Mouse (Mus musculus) heart, embryonic 10.5 days (tissue): ENCODE data around the gene Nr0b1. TPM values are rescaled to one million over a fixed set of nuclear protein-coding genes. Genes with fewer than 3 reads are reported as not detected.

ENCODE experiments used
- DNase-seq: peaks from one replicate; pipeline ENCODE4 v3.0.0-alpha.2; 2017; ENCODE audit warnings: low spot score
- H3K27ac ChIP-seq: fragments of 300-500 bp; sonication (generic); 2 replicates; pipeline ENCODE4 v1.5.1; 2016; ENCODE audit warnings: mild to moderate bottlenecking
- H3K27me3 ChIP-seq: fragments of 300-500 bp; sonication (generic); 2 replicates; pipeline ENCODE4 v1.6.1; 2016; ENCODE audit warnings: mild to moderate bottlenecking; ENCODE audit not compliant: poor library complexity, insufficient read depth, severe bottlenecking
- H3K36me3 ChIP-seq: fragments of 300-500 bp; sonication (generic); 2 replicates; pipeline ENCODE4 v1.6.1; 2016; ENCODE audit warnings: mild to moderate bottlenecking, moderate library complexity
- H3K4me1 ChIP-seq: fragments of 300-500 bp; sonication (generic); 2 replicates; pipeline ENCODE4 v1.6.1; 2016; ENCODE audit warnings: mild to moderate bottlenecking
- H3K4me3 ChIP-seq: fragments of 300-500 bp; sonication (generic); 2 replicates; pipeline ENCODE4 v1.5.1; 2016; ENCODE audit warnings: mild to moderate bottlenecking, moderate library complexity
- H3K9me3 ChIP-seq: fragments of 300-500 bp; sonication (generic); 2 replicates; pipeline ENCODE4 v1.6.1; 2016; ENCODE audit warnings: mild to moderate bottlenecking, moderate library complexity
- WGBS: fragments of 180-500 bp; shearing (Covaris S2); methylation state at CpG from one replicate; pipeline ENCODE4 v1.1.7; 2016; 5-methylcytosine and 5-hydroxymethylcytosine counted together
- polyA plus RNA-seq: library from polyadenylated mRNA; unstranded; fragments of >200 nt; fragmentation: Nextera tagmentation; extraction: Ambion mirVana; gene quantifications from 2 replicates; pipeline ENCODE4 v1.2.1, GENCODE M21; 2016

The Nr0b1 gene
- 0.09 TPM in 1 of 2 replicates, not detected in the other for polyA plus RNA-seq

DNA sequence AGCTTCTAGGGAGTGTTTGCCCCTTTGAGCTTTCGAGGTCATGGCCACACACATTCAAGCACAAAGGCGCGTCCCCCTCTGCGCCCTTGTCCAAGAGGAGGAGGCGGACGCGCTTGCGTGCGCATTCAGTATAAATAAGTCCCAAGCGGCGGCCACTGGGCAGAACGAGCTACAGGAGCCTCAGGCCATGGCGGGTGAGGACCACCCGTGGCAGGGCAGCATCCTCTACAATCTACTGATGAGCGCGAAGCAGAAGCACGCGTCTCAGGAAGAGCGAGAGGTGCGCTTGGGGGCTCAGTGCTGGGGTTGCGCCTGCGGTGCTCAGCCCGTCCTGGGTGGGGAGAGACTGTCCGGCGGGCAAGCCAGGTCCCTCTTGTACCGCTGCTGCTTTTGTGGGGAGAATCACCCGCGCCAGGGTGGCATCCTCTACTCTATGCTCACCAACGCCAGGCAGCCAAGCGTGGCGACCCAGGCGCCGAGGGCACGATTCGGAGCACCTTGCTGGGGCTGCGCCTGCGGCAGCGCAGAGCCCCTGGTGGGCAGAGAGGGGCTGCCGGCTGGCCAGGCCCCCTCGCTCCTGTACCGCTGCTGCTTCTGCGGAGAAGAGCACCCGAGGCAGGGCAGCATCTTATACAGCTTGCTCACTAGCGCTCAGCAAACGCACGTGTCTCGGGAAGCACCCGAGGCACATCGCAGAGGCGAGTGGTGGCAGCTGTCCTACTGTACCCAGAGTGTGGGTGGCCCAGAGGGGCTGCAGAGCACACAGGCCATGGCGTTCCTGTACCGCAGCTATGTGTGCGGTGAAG, at the start of gene Nr0b1:
TSS of gene Nr0b1 (plus strand) at position 151 of the 806 bp plus-strand sequence.
- no peaks in the 10 kb centered on the region for H3K9me3 ChIP-seq
- 19% methylated on average over 53 of the region's 53 CpGs for WGBS

DNA sequence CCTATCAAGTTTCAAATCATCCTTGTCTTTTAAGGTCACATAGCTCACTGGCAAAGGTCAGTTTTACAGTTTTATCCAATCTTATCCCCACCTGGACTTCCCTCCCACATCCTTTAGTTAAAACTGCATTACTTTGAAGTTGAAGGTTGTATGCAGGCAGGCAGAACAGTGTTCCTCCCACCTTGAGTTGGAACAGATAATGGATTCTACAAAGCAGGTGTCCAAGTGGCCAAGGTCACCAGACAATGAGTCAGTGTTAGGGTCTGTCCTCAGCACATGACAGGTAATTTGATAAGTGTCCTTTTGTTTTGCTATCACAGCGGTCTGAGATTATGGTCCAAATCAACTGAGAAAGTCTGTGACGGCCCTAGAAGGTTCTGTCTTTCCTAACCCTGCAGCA, 4.3 kb upstream of the Nr0b1 start:
- Histone ChIP-seq H3K36me3 (no peaks in the 10 kb centered on the region), H3K27me3 (peaks cover 13% of the 10 kb centered on the region), H3K27ac (no peak overlapping the region), H3K4me1 (peaks cover 3% of the 10 kb centered on the region; the same call in 1 of the 2 replicates), H3K4me3 (no peak overlapping the region), H3K9me3 (no peaks in the 10 kb centered on the region)
- no peak for DNase-seq
- 79% methylated on average over 2 of the region's 2 CpGs for WGBS

More for the DNA sequence above, at the start of gene Nr0b1:
- peaks cover 3% of the 10 kb centered on the region; the same call in 1 of the 2 replicates for H3K4me1 ChIP-seq
- no peaks in the 10 kb centered on the region for H3K36me3 ChIP-seq
- peak within 1 kb of the TSS; percentile 56 for H3K4me3 ChIP-seq
- H3K27me3 ChIP-seq: peaks cover 21% of the 10 kb centered on the region
- no peak for DNase-seq
- H3K27ac ChIP-seq: no peak within 1 kb of the TSS

DNA sequence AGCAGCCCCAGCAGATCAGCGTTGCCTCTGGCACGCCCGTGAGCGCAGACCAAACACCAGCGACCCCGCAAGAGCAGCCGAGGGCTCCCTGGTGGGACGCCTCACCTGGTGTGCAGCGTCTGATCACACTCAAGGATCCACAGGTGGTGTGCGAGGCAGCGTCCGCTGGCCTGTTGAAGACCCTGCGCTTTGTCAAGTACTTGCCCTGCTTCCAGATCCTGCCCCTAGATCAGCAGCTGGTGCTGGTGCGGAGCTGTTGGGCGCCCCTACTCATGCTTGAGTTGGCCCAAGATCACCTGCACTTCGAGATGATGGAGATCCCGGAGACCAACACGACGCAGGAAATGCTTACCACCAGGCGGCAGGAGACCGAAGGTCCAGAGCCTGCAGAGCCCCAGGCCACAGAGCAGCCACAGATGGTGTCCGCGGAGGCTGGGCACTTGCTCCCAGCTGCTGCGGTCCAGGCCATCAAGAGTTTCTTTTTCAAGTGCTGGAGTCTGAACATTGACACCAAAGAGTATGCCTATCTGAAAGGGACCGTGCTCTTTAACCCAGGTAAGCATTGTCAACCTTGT, 943 bp downstream of the Nr0b1 start:
- Histone ChIP-seq H3K27ac (no peak overlapping the region), H3K36me3 (no peaks in the 10 kb centered on the region), H3K9me3 (no peaks in the 10 kb centered on the region), H3K27me3 (peaks cover 21% of the 10 kb centered on the region), H3K4me3 (peak overlapping the region; percentile 56), H3K4me1 (peaks cover 3% of the 10 kb centered on the region; the same call in 1 of the 2 replicates)
- DNase-seq: no peak
- WGBS: 23% methylated on average over 25 of the region's 25 CpGs

DNA sequence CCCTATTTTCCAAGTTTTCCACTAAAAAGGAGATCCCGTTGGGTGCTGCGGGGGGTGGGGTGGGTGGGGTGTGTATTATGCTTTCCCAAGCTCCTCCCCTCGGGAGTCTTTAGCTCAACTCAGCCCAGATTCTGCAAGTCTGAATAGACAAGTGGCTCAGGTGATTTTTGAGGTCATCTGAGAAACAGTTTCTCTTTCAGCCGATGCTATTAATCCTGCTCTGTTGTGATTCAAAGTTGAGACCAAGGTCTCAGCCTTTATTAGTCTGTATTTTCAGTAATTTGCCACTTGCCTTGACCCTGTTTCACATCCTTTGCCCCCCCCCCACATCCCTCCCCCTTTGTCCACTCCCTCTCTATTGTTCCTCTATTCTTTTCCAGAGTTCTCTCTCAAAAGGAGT, 1.8 kb downstream of the Nr0b1 start:
- H3K27ac ChIP-seq: no peak overlapping the region
- H3K9me3 ChIP-seq: no peaks in the 10 kb centered on the region
- no peak overlapping the region for H3K4me3 ChIP-seq
- no peaks in the 10 kb centered on the region for H3K36me3 ChIP-seq
- WGBS: 41% methylated on average over 4 of the region's 4 CpGs
- H3K27me3 ChIP-seq: peaks cover 21% of the 10 kb centered on the region
- peaks cover 3% of the 10 kb centered on the region; the same call in 1 of the 2 replicates for H3K4me1 ChIP-seq
- DNase-seq: no peak

DNA sequence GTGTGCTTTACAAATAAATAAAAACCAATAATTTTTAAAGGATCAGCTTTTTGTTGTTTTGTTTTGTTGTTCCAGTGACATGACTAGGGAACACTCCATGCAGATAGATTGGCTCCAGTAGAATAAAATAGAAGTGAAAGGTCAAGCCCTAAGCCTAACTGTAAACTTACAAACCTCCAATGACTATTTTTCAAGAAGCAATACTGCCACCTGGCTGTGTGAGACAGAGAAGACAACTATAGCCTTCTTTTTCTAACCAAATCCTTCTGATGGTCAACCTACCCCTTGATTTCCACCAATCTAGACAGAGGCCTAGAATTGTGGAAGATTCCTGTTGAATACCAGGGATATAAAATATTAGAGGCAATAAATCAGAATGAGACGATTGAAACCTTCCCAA, 45.7 kb downstream of the Nr0b1 start:
- Histone ChIP-seq H3K4me3 (no peak overlapping the region), H3K9me3 (no peaks in the 10 kb centered on the region), H3K36me3 (no peaks in the 10 kb centered on the region), H3K27ac (no peak overlapping the region), H3K27me3 (no peaks in the 10 kb centered on the region), H3K4me1 (no peaks in the 10 kb centered on the region)
- DNase-seq: no peak
- 50% methylated on average over 1 of the region's 1 CpGs for WGBS

Other genes with a start within 250 kb of the Nr0b1 start
- gene Samt3, start 147.6 kb upstream of the Nr0b1 start, polyA plus RNA-seq: not detected in 2 replicates
- not detected in 2 replicates for gene Mageb4, start 113.3 kb downstream of the Nr0b1 start, polyA plus RNA-seq